Mouse (Mus musculus) neural tube, embryonic 12.5 days (tissue): ENCODE results near the gene Igsf23. TPM values are rescaled to one million over a fixed set of nuclear protein-coding genes. Genes with fewer than 3 reads are reported as not detected.
A peak's percentile ranks its signal among the peaks of the same experiment; 100 is the strongest.
"Not testable (repeated sequence)": the region's sequence is repeated elsewhere in the genome, so short reads cannot be mapped to it uniquely, and the experiment has no call there.

Experiments used
- ATAC-seq: fragments of 200-750 bp; cut with Nextera tagmentation; 2 replicates; pipeline ENCODE4 v1.8.0; 2017; ENCODE audit warnings: low read depth, mild to moderate bottlenecking, moderate TSS enrichment, moderate library complexity; ENCODE audit not compliant: low FRiP score
- H3K27ac ChIP-seq: fragments of 300-500 bp; sonication (generic); 2 replicates; pipeline ENCODE4 v1.5.1; 2016
- H3K27me3 ChIP-seq: fragments of 300-500 bp; sonication (generic); replicated peaks from 2 replicates; pipeline ENCODE4 v1.6.1; 2016; ENCODE audit warnings: mild to moderate bottlenecking
- H3K36me3 ChIP-seq: fragments of 300-500 bp; sonication (generic); 2 replicates; pipeline ENCODE4 v1.6.1; 2016; ENCODE audit warnings: mild to moderate bottlenecking
- H3K4me1 ChIP-seq: fragments of 300-500 bp; sonication (generic); 2 replicates; pipeline ENCODE4 v1.6.1; 2016
- H3K4me2 ChIP-seq: fragments of 300-500 bp; sonication (generic); replicated peaks from 2 replicates; pipeline ENCODE4 v1.6.1; 2016; ENCODE audit warnings: mild to moderate bottlenecking
- H3K4me3 ChIP-seq: fragments of 300-500 bp; sonication (generic); 2 replicates; pipeline ENCODE4 v1.5.1; 2016
- H3K9ac ChIP-seq: fragments of 300-500 bp; sonication (generic); 2 replicates; pipeline ENCODE4 v1.6.1; 2016; ENCODE audit warnings: mild to moderate bottlenecking
- H3K9me3 ChIP-seq: fragments of 300-500 bp; sonication (generic); 2 replicates; pipeline ENCODE4 v1.6.1; 2016; ENCODE audit warnings: mild to moderate bottlenecking
- WGBS: fragments of 180-500 bp; shearing (Covaris S2); methylation state at CpG from one replicate; pipeline ENCODE4 v1.1.7; 2016; 5-methylcytosine and 5-hydroxymethylcytosine counted together
- polyA plus RNA-seq: library from polyadenylated mRNA; unstranded; fragments of >200 nt; fragmentation: Nextera tagmentation; extraction: Ambion mirVana; gene quantifications from 2 replicates; pipeline ENCODE4 v1.2.1, GENCODE M21; 2016

Gene Igsf23
- polyA plus RNA-seq, 1 experiment from 2014 or later = not detected

- Histone ChIP-seq H3K4me1 (peaks cover 5% of the 10 kb centered on the region; the same call in 1 of the 2 replicates), H3K9ac (no peak overlapping the region), H3K4me2 (peak overlapping the region; percentile 48), H3K27ac (no peak overlapping the region), H3K9me3 (no peaks in the 10 kb centered on the region), H3K27me3 (no peaks in the 10 kb centered on the region), H3K4me3 (no peak overlapping the region), H3K36me3 (no peaks in the 10 kb centered on the region)
- 25% methylated on average over 20 of the region's 21 CpGs for WGBS
- peak; percentile 67 for ATAC-seq
These were observed 17.4 kb downstream of the Igsf23 start for GRCm38 (mm10) chr7:19932877-19933809.

DNA sequence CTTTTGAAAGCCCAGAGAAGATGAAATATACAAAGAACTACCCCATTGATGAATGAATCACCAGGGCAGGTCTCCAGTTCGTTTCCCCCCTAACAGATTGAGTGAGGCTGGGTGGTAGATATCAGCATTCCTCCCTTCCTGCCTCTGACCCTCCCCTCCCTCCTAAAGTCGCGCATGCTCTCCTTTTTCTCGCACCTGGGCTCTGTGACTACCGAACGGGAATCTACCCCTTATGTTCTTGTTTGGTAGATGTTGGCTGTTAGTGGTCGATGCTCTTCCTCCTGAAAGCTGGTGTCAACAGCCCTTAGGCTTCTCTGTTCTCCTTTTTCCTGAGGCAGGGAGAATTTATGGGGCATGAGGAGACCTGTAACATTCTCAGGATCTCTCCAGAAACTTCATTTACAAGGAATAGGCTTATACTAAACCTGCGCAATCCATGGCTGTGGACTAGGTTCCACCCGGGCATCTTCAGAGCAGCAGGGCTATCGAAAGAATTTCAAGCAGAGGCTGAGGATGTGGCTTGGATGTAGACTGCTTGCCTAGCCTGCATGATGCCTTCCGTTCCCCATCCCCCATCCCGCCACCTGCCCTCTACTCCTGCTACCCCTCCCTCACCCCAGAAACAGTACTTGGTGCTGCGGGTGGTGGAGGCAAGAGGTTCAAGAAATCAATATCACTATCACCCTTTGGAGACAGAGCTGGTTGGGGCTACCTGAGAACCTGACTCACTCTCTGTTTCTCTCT is 18.3 kb downstream of the Igsf23 start:
- ATAC-seq = peak; percentile 48; the same call in 1 of the 2 replicates
- no peaks in the 10 kb centered on the region for H3K9me3 ChIP-seq
- no peaks in the 10 kb centered on the region for H3K36me3 ChIP-seq
- H3K4me2 ChIP-seq = peak overlapping the region; percentile 48
- H3K27me3 ChIP-seq = no peaks in the 10 kb centered on the region
- H3K4me1 ChIP-seq = peaks cover 5% of the 10 kb centered on the region; the same call in 1 of the 2 replicates
- H3K9ac ChIP-seq = no peak overlapping the region
- WGBS = 34% methylated on average over 13 of the region's 13 CpGs
- no peak overlapping the region for H3K4me3 ChIP-seq
- no peak overlapping the region for H3K27ac ChIP-seq

GRCm38 (mm10) chr7:19930481-19930880 is 20.1 kb downstream of the Igsf23 start:
- WGBS = 81% methylated on average over 6 of the region's 6 CpGs
- not testable (repeated sequence) for H3K36me3 ChIP-seq, H3K27me3 ChIP-seq, H3K4me2 ChIP-seq, H3K4me1 ChIP-seq, H3K9me3 ChIP-seq, H3K4me3 ChIP-seq, H3K27ac ChIP-seq, ATAC-seq, H3K9ac ChIP-seq

DNA sequence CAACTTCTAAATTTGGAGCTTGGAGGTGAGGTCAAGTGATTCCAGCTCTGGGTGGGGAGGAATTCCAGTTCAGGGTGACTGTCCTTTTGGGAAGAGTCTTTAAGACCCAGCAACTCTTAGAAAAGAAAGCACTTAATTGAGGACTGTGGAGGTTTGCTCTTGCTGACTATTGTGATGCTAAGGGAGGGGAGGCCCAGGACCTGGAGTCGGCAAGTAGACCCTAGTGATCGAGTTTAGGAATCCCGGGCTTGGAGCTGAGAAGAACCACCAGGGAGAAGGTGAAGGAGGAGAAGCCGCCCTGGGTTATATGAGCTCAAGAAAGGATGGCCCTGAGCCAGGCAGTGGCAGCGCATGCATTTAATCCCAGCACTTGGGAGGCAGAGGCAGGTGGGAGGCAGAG is 22.1 kb downstream of the Igsf23 start:
- ATAC-seq = no peak
- Histone ChIP-seq H3K27ac (no peak overlapping the region), H3K9me3 (no peaks in the 10 kb centered on the region), H3K36me3 (no peaks in the 10 kb centered on the region), H3K4me3 (no peak overlapping the region), H3K4me1 (peaks cover 4% of the 10 kb centered on the region; the same call in 1 of the 2 replicates), H3K9ac (no peak overlapping the region), H3K27me3 (no peaks in the 10 kb centered on the region), H3K4me2 (no peak overlapping the region)
- WGBS = 51% methylated on average over 5 of the region's 5 CpGs

- 77% methylated on average over 2 of the region's 2 CpGs for WGBS
- no peaks in the 10 kb centered on the region for H3K27me3 ChIP-seq
- ATAC-seq = no peak
- H3K9ac ChIP-seq = no peak overlapping the region
- H3K27ac ChIP-seq = no peak overlapping the region
- H3K36me3 ChIP-seq = no peaks in the 10 kb centered on the region
- H3K4me1 ChIP-seq = no peaks in the 10 kb centered on the region
- no peak overlapping the region for H3K4me3 ChIP-seq
- H3K4me2 ChIP-seq = no peak overlapping the region
- H3K9me3 ChIP-seq = no peaks in the 10 kb centered on the region
These were observed 23.6 kb downstream of the Igsf23 start for GRCm38 (mm10) chr7:19926849-19927480.

GRCm38 (mm10) chr7:19925376-19925775 is 25.2 kb downstream of the Igsf23 start:
- H3K4me3 ChIP-seq = no peak overlapping the region
- H3K27ac ChIP-seq = no peak overlapping the region
- H3K9me3 ChIP-seq = no peaks in the 10 kb centered on the region
- no peaks in the 10 kb centered on the region for H3K27me3 ChIP-seq
- H3K4me2 ChIP-seq = no peak overlapping the region
- WGBS = 79% methylated on average over 1 of the region's 1 CpGs
- H3K36me3 ChIP-seq = no peaks in the 10 kb centered on the region
- H3K9ac ChIP-seq = no peak overlapping the region
- H3K4me1 ChIP-seq = no peaks in the 10 kb centered on the region
- no peak for ATAC-seq

GRCm38 (mm10) chr7:19923797-19924196 is 26.8 kb downstream of the Igsf23 start:
- Histone ChIP-seq H3K4me2 (no peak overlapping the region; the same call in 1 of the 2 replicates), H3K36me3 (no peaks in the 10 kb centered on the region), H3K27ac (no peak overlapping the region), H3K27me3 (no peaks in the 10 kb centered on the region), H3K9me3 (no peaks in the 10 kb centered on the region), H3K4me1 (no peaks in the 10 kb centered on the region; the same call in 1 of the 2 replicates), H3K9ac (no peak overlapping the region), H3K4me3 (no peak overlapping the region)
- 10% methylated on average over 12 of the region's 15 CpGs for WGBS
- ATAC-seq = no peak

DNA sequence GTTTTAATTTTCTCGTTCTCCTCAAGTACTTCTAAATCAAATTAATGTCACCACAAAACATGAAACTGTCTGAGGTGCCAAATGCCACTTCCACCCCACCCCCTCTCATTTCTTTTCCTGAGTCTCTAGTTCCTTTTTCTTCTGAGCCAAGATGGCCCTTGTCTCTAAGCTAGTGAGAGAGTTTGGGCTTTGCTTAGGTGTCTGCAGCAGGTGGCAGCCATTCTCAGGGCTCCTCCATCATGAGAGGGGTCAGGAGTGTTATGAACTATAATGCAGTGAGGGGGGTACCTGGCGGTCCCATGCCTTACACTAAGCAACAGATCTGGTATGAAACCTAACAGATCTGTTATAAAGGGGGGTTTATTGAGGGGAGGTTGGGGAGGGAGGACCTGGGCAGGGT is 27.2 kb downstream of the Igsf23 start:
- Histone ChIP-seq H3K36me3 (no peaks in the 10 kb centered on the region), H3K4me1 (no peaks in the 10 kb centered on the region; the same call in 1 of the 2 replicates), H3K27me3 (no peaks in the 10 kb centered on the region), H3K4me3 (no peak overlapping the region), H3K4me2 (no peak overlapping the region), H3K9ac (no peak overlapping the region), H3K9me3 (no peaks in the 10 kb centered on the region), H3K27ac (no peak overlapping the region)
- WGBS = 48% methylated on average over 2 of the region's 2 CpGs
- ATAC-seq = no peak

DNA sequence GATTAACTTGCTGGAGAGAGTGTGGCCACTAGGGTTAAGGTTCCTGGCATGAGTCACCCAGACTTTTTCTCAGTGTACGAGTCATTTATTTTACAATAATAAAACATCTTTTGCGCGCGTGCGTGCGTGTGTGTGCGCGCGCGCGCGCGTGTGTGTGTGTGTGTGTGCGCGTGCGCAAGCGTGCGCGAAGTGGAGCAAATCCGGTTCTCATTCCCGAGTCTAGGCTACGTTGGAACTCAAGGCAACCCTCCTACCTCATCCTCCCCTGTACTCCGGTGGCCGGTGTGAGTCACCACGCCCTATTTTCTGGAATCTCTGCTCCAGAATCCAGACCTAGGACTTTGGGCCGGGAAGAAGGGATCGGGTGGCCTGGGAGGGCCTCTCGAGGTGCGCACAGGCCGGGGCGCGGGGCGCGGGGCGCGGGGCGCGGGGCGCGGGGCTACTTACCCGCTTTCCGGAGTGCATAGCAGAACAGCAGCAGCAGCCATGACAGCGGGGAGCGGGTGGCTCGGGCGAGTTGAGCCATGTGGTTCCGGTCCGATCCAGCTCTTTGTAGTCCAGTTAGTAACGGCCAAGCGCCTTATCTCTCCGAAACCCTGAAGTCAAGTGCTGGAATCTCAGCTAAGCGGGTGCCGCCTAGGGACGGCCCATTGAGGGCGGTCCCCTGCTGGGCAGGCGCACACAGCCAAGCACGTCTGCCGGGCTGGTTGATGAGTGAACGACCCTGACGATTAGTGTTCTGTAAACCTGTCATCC is 29.9 kb downstream of the Igsf23 start, which contains the start of gene Pvr:
Pvr (minus strand) TSS at position 655 of the 756 bp plus-strand sequence.
- no peaks in the 10 kb centered on the region; the same call in 1 of the 2 replicates for H3K4me1 ChIP-seq
- no peaks in the 10 kb centered on the region for H3K9me3 ChIP-seq
- peak; percentile 84 for ATAC-seq
- peak within 1 kb of the TSS; percentile 67 for H3K9ac ChIP-seq
- peak within 1 kb of the TSS; percentile 68 for H3K4me2 ChIP-seq
- WGBS = under 1% methylated on average over 60 of the region's 60 CpGs
- H3K4me3 ChIP-seq = peak within 1 kb of the TSS; percentile 56
- peaks cover 10% of the 10 kb centered on the region; the same call in 1 of the 2 replicates for H3K36me3 ChIP-seq
- 0 out of 2 replicates have a peak within 1 kb of the TSS, but pooled peaks have one; percentile 60 for H3K27ac ChIP-seq
- H3K27me3 ChIP-seq = no peaks in the 10 kb centered on the region

DNA sequence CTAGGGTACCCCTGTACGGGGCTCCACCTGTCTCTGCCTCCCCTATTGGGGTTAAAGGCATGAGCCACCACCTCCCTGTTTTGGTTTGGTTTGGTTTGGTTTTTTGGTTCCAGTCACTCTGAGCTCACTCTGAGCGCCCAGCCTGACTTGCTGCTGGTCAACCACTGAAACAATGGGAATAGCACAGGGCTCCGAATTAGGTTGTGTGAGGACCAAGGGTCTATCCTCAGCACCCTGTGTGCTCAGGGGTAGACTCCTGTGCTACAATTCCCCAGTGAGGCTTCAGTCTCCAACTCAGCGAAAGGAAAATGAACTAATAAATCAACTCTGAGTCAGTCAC is 30.4 kb downstream of the Igsf23 start:
- 40% methylated on average over 4 of the region's 4 CpGs for WGBS
- peak; percentile 51; the same call in 1 of the 2 replicates for ATAC-seq

DNA sequence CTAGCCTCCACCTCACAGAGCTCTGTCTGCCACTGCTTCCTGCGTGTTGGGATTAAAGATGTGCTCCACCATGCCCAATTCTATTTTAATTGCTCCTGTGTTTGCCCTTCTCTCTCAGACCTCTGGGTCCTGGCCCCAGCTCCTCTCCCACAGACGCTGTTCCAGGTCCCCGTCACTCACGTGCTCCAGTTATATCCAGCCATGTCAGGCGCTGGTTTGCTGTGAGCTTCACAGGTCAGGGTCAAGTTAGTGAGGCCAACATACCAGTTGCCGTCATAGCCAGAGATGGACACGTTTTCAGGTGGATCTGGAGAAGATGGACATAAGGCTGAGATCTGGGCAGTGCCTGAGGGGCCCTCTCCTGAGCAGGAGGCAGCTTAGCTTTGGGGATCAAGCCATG is 36.0 kb downstream of the Igsf23 start:
- ATAC-seq = no peak
- Histone ChIP-seq H3K36me3 (peaks cover 10% of the 10 kb centered on the region; the same call in 1 of the 2 replicates), H3K4me1 (no peaks in the 10 kb centered on the region), H3K27ac (no peak overlapping the region), H3K4me2 (no peak overlapping the region), H3K9ac (no peak overlapping the region), H3K4me3 (no peak overlapping the region), H3K27me3 (no peaks in the 10 kb centered on the region), H3K9me3 (no peaks in the 10 kb centered on the region)
- 87% methylated on average over 7 of the region's 7 CpGs for WGBS

More for the DNA sequence above, 30.4 kb downstream of the Igsf23 start:
- H3K36me3 ChIP-seq = peaks cover 10% of the 10 kb centered on the region; the same call in 1 of the 2 replicates
- no peaks in the 10 kb centered on the region; the same call in 1 of the 2 replicates for H3K4me1 ChIP-seq
- no peaks in the 10 kb centered on the region for H3K9me3 ChIP-seq
- peak overlapping the region; percentile 56 for H3K4me3 ChIP-seq
- peak overlapping the region; percentile 68 for H3K4me2 ChIP-seq
- H3K27me3 ChIP-seq = no peaks in the 10 kb centered on the region
- H3K9ac ChIP-seq = peak overlapping the region; percentile 67
- H3K27ac ChIP-seq = no peak overlapping the region
